Mouse (Mus musculus) naive thymus-derived CD4-positive, alpha-beta T cell, adult 2 months (primary cell): ENCODE results near the gene Wnt7b.

ENCODE experiments used
- DNase-seq: peaks from one replicate; pipeline ENCODE4 v3.0.0-alpha.2; 2011; ENCODE audit warnings: low read depth

Gene Wnt7b

DNA sequence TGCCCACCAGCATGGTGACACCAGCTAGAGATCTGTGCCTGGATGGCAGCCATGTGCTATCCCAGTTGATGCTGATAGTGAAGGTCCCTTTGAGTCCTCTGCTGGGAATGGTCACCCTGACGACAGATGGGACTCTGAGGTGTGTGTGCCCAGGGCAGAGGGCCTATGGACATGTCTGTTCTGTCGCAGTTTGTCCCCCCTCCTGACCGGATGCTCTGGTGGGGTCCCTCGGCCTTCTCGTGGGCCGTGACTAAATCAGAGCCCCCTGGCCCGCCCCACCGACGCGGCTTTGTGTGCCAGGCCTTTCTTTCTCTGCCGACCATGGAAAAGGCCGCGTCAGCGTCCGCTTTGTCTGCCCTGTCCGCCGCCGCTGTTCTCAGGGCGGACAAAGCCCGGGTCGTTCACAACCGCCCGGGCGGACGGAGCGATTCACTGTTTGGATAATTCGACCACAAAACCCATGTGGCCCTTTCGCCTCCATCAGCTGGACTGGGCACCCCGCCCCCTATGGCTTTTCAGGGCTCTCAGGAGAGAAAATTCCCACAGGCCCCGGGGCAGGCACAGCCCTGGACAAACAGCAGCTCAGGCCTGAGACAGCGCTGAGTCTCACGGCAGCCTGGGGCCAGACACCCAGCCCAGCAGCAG is 74.8 kb downstream of the Wnt7b start:
- no peak for DNase-seq

- DNase-seq = no peak
Measured at GRCm38 (mm10) chr15:85506680-85507079, 75.6 kb downstream of the Wnt7b start.

GRCm38 (mm10) chr15:85505118-85505925 is 77.0 kb downstream of the Wnt7b start:
- DNase-seq = no peak

DNA sequence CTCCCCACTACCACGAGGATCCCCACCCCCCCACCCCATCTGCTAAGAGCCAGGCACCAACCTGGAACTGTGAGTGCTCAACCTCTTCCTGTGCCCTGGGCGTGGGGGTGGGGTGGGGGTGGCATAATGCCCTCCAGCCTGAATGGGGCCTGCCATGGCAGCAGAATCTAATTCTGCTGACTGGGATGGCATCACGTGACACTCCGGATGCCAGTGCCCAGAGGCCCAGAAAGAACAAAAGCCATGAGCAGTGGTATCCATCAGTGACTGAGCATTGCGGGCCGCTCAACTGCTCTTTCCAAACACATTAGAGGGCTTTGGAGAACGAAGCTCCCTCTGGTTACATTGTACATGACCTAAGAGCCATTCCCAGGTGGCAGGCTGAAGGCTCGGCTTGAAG is 79.1 kb downstream of the Wnt7b start, which contains the start of gene 7530416G11Rik:
TSS of gene 7530416G11Rik (minus strand) at position 101 of the 400 bp plus-strand sequence.
- DNase-seq = no peak

DNA sequence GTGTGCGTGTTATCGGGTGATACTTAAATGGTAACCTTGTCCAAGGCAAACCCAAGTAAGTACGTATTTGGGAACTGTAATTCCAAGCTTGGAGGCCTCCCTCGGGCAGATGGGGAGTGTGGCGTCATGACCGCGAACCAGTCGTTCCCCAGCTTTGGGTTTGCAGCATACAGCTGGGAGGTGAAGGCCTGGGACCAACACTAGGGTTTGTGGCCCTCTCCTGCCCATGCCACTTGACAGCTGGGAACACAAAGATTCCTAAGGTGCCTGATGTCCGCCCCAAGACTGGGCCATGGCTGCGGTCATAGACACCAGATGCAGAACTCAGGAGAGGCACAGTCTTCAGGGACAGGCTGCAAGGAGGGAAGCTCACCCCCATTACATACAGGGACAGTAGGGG is 82.0 kb downstream of the Wnt7b start:
- DNase-seq = no peak

- no peak for DNase-seq
Measured at GRCm38 (mm10) chr15:85497981-85498475, 84.2 kb downstream of the Wnt7b start.

DNA sequence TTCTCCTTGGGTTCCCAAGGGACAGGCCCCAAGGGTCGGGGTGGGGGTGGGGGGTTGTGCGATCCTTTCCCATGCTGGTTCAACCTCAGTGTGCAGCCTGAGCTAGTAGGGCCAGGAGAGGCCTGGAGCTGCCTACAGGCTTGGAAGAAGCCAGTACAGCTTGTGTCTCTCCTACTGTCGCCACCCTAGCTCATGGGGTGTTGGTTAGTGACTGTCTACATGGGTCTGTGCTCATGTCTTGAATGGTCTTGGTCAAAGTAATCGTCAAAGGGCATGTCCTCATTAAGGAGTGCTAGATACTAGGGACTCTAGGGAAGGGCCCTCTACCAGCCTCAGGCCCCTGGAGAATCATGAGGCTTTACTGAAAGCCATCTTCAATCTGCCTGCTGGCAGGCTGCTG is 84.7 kb downstream of the Wnt7b start:
- DNase-seq = no peak

DNA sequence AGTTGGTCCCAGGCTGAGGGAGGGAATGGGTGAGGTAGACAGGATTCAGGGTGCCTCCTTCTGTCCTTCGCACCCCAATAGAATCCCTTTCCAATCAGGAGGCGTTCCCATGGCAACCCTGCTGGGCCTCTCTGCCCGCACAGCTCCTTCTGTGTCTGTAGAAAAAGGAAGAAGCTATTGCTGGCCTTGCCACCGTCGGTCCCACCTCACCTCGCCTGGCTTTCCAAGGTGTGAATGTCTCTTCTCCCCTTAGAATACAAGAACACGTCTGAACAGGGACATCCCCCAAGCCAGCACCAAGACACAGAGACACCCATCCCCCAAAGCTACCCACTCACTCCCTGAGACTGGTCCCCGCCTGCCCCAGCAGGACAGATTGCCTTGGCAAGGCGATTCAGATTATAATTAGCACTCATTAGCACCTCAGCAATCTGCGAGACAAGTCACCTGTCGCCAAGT is 88.1 kb downstream of the Wnt7b start:
- no peak for DNase-seq

DNA sequence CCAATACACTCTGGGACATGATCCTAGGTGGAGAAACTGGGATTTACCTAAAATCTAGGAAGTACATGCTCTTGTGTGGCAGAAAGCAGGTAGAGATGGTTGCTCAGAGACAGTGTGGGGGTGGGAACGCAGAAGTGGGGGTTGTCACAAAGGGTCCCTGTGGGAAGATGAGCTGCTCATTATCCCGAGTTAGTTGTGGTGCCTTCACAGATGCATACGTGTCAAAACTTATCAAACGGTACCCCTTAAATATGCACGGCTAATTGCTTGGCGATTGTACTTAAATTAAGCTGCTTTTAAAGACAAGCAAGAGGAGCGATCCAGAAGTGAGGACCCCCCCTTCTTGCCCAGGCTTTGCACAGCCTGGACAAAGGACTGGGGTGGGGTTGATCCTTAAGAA is 92.5 kb downstream of the Wnt7b start:
- no peak for DNase-seq

DNA sequence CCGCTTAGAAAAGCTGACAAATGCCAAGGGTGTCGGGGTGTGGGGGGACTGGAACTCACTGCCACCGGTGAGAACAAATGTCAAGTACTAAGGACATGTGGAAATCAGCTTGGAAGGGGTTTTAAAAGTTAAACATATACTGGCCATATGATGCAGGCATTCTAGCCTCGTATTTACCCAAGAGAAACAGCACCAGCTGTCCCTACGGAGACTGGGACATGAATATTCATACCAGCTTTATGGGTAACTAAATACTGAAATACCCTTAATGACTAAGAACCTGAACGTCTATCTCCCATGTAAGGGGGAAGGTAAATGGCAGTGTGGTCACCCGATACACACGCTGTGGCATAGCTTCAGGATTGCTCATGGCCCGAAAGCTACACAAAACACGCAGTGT is 93.4 kb downstream of the Wnt7b start:
- DNase-seq = no peak
